Mouse (Mus musculus) midbrain, postnatal 0 days (tissue): ENCODE data around the gene Vmn2r70. TPM values are rescaled to one million over a fixed set of nuclear protein-coding genes. Genes with fewer than 3 reads are reported as not detected.

Experiments
- ATAC-seq: fragments of 200-750 bp; cut with Nextera tagmentation; 2 replicates; pipeline ENCODE4 v1.8.0; 2017; ENCODE audit warnings: moderate number of reproducible peaks, mild to moderate bottlenecking, moderate TSS enrichment, moderate library complexity; ENCODE audit not compliant: low FRiP score
- DNase-seq: peaks from one replicate; pipeline ENCODE4 v3.0.0-alpha.2; 2015; ENCODE audit warnings: low spot score
- H3K27ac ChIP-seq: fragments of 300-500 bp; sonication (generic); 2 replicates; pipeline ENCODE4 v1.5.1; 2014; ENCODE audit warnings: low read depth, mild to moderate bottlenecking, low read length, mixed read lengths
- H3K27me3 ChIP-seq: fragments of 300-500 bp; sonication (generic); 2 replicates; pipeline ENCODE4 v1.6.1; 2014; ENCODE audit warnings: low read length, control low read depth, mixed read lengths; ENCODE audit not compliant: insufficient read depth
- H3K36me3 ChIP-seq: fragments of 300-500 bp; sonication (generic); 2 replicates; pipeline ENCODE4 v1.6.1; 2014; ENCODE audit warnings: low read length, control low read depth, mixed read lengths; ENCODE audit not compliant: insufficient read depth
- H3K4me1 ChIP-seq: fragments of 300-500 bp; sonication (generic); 2 replicates; pipeline ENCODE4 v1.6.1; 2014; ENCODE audit warnings: mild to moderate bottlenecking, control low read depth, antibody characterized with exemption, low read length, mixed read lengths; ENCODE audit not compliant: insufficient read depth
- H3K4me2 ChIP-seq: fragments of 300-500 bp; sonication (generic); 2 replicates; pipeline ENCODE4 v1.6.1; 2014; ENCODE audit warnings: low read depth, mild to moderate bottlenecking, low read length, mixed read lengths; ENCODE audit not compliant: poor library complexity, severe bottlenecking
- H3K4me3 ChIP-seq: fragments of 300-500 bp; sonication (generic); 2 replicates; pipeline ENCODE4 v1.5.1; 2014; ENCODE audit warnings: low read depth, mild to moderate bottlenecking, low read length, moderate library complexity
- H3K9ac ChIP-seq: fragments of 300-500 bp; sonication (generic); replicated peaks from 2 replicates; pipeline ENCODE4 v1.6.1; 2014; ENCODE audit warnings: mild to moderate bottlenecking, low read length, moderate library complexity, mixed read lengths; ENCODE audit not compliant: poor library complexity, severe bottlenecking
- H3K9me3 ChIP-seq: fragments of 300-500 bp; sonication (generic); 2 replicates; pipeline ENCODE4 v1.6.1; 2016; ENCODE audit warnings: low read length, control low read depth
- CTCF ChIP-seq: IDR thresholded peaks from 2 replicates; pipeline ENCODE4 v1.5.1; 2016; ENCODE audit warnings: antibody characterized with exemption, mild to moderate bottlenecking
- WGBS: fragments of 180-500 bp; shearing (Covaris S2); extraction: QIAGEN DNeasy Blood & Tissue Kit; methylation state at CpG from one replicate; pipeline ENCODE4 v1.1.7; 2014; 5-methylcytosine and 5-hydroxymethylcytosine counted together
- polyA plus RNA-seq: library from polyadenylated mRNA; unstranded; fragments of >200 nt; fragmentation: Nextera tagmentation; extraction: Ambion mirVana; gene quantifications from 2 replicates; pipeline ENCODE4 v1.2.1, GENCODE M21; 2015
- total RNA-seq: library from RNA; depleted of rRNA; stranded (reverse); fragments of >200 nt; gene quantifications from 2 replicates; pipeline ENCODE4 v1.2.3, GENCODE M21; 2014; rRNA removed

Vmn2r70 gene
- not detected in 2 replicates for total RNA-seq
- not detected in 2 replicates for polyA plus RNA-seq

DNA sequence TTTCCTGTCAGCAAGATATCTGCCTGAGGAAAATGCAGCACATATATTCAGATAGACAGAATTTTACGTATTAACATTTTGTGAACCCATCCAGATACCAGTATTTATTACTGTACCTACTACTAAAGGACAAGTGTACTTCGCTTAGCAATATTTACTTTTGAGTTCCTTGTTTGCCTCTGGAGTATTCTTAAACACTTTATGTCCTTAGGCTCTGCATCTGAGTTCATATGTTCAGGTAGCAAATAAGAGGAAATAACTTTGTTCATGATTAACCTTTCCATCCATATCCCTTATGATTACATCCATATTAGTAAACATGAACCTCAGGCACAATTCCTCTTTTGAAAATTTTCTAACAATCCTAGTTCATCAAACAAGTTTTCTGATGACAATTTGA, at the start of gene Vmn2r70:
Vmn2r70 (minus strand) TSS at position 101 of the 400 bp plus-strand sequence.
- 72% methylated on average over 2 of the region's 2 CpGs for WGBS
- no peaks in the 10 kb centered on the region for H3K27me3 ChIP-seq
- H3K4me1 ChIP-seq, result no peaks in the 10 kb centered on the region
- H3K27ac ChIP-seq, result no peak within 1 kb of the TSS
- TF ChIP-seq CTCF, result no peak
- no peaks in the 10 kb centered on the region for H3K9me3 ChIP-seq
- no peaks in the 10 kb centered on the region for H3K36me3 ChIP-seq
- DNase-seq (no peak), ATAC-seq (no peak)
- no peak within 1 kb of the TSS for H3K4me3 ChIP-seq
- H3K9ac ChIP-seq, result no peak within 1 kb of the TSS
- H3K4me2 ChIP-seq, result no peak within 1 kb of the TSS

DNA sequence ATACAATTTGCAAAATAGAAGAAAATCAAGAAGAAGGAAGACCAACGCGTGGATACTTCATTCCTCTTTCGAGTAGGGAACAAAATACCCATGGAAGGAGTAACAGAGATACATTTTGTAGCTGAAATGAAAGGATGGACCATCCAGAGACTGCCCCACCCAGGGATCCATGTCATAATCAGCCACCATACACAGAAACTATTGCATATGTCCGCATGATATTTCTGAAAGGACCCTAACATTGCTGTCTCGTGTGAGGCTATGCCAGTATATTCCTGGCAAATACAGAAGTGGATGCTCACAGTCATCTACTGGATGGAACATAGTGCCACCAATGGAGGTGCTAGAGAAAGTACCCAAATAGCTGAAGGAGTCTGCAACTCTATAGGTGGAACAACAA, 6.2 kb downstream of the Vmn2r70 start, which contains the start of gene Vmn2r71:
Vmn2r71 (plus strand) TSS at position 301 of the 400 bp plus-strand sequence.
- no peak within 1 kb of the TSS for H3K27ac ChIP-seq
- WGBS, result 83% methylated on average over 5 of the region's 5 CpGs
- no peaks in the 10 kb centered on the region for H3K4me1 ChIP-seq
- H3K4me2 ChIP-seq, result no peak within 1 kb of the TSS
- DNase-seq (no peak), ATAC-seq (no peak)
- H3K4me3 ChIP-seq, result no peak within 1 kb of the TSS
- TF ChIP-seq CTCF, result no peak
- H3K27me3 ChIP-seq, result no peaks in the 10 kb centered on the region
- no peak within 1 kb of the TSS for H3K9ac ChIP-seq
- H3K36me3 ChIP-seq, result no peaks in the 10 kb centered on the region
- H3K9me3 ChIP-seq, result no peaks in the 10 kb centered on the region

DNA sequence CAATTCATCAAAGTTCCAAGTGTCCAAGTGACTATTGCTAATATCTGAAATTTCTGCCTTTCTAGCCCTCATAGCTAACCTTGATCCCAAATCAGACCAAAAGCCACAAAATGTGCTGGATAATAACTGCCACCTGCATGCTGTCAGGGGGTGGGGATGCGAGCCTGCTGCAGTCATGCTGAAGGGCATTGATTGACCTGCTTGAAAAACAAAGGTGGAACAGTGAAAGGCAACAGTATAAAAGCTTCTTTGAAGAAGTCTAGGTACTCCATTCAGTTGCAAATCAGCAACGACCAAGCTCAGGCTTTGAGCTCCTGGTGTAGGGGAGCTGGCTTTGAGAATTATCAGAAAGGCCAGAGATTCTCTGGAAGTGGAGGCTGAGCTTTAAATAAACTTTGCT, 25.9 kb downstream of the Vmn2r70 start:
- ATAC-seq, result no peak
- no peak overlapping the region for H3K4me3 ChIP-seq
- WGBS, result 70% methylated on average over 2 of the region's 2 CpGs
- no peak overlapping the region for H3K27ac ChIP-seq
- no peaks in the 10 kb centered on the region for H3K36me3 ChIP-seq
- H3K4me2 ChIP-seq, result no peak overlapping the region
- TF ChIP-seq CTCF, result no peak
- DNase-seq, result no peak
- H3K4me1 ChIP-seq, result no peaks in the 10 kb centered on the region
- no peak overlapping the region for H3K9ac ChIP-seq
- H3K27me3 ChIP-seq, result no peaks in the 10 kb centered on the region
- peaks cover 4% of the 10 kb centered on the region; the same call in 1 of the 2 replicates for H3K9me3 ChIP-seq

DNA sequence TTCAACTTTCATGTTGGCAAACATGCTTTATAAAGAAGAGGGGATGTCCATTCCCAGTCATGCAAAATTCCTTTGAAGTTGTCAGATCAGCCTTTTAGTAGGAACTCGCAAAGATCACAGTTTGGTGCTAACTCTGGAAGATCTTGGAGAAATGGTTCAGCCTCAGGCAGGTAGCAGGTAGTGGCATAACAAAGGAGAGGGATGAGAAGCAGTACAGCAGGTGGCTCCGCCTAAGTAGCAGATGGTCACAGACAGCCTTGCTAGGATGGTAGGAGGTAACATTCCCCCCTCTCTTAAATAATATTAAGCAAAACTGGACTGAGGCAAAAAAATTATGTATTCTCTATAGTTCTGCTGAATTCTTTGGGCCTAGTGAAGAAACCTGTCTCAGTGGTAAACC, 26.9 kb downstream of the Vmn2r70 start:
- H3K27me3 ChIP-seq, result no peaks in the 10 kb centered on the region
- no peak overlapping the region for H3K4me2 ChIP-seq
- no peak for TF ChIP-seq CTCF
- peaks cover 4% of the 10 kb centered on the region; the same call in 1 of the 2 replicates for H3K9me3 ChIP-seq
- H3K4me3 ChIP-seq, result no peak overlapping the region
- 82% methylated on average over 2 of the region's 2 CpGs for WGBS
- no peaks in the 10 kb centered on the region for H3K36me3 ChIP-seq
- no peaks in the 10 kb centered on the region for H3K4me1 ChIP-seq
- no peak overlapping the region for H3K9ac ChIP-seq
- no peak overlapping the region for H3K27ac ChIP-seq
- ATAC-seq (no peak), DNase-seq (no peak)

Other genes starting within 250 kb of the Vmn2r70 start
- not detected in 2 replicates for gene Vmn2r69, start 153.3 kb downstream of the Vmn2r70 start, total RNA-seq
- not detected in 2 replicates for gene Vmn2r69, start 153.3 kb downstream of the Vmn2r70 start, polyA plus RNA-seq
- not detected in 2 replicates for gene Vmn2r71, start 6.1 kb downstream of the Vmn2r70 start, total RNA-seq
- gene Vmn2r71, start 6.1 kb downstream of the Vmn2r70 start, polyA plus RNA-seq, result not detected in 2 replicates
- gene Vmn2r72, start 185.9 kb upstream of the Vmn2r70 start, total RNA-seq, result not detected in 2 replicates
- not detected in 2 replicates for gene Vmn2r72, start 185.9 kb upstream of the Vmn2r70 start, polyA plus RNA-seq